Mouse (Mus musculus) gastrocnemius, postnatal 10 days (tissue): ENCODE results near the gene Smchd1. TPM values are rescaled to one million over a fixed set of nuclear protein-coding genes. Genes with fewer than 3 reads are reported as not detected.

Source experiments
- DNase-seq: peaks from one replicate; pipeline ENCODE4 v3.0.0; 2021; ENCODE audit warnings: mixed read lengths
- total RNA-seq, 2 experiments: library from RNA; stranded (reverse); gene quantifications; 2 replicates each; pipeline ENCODE4 v1.2.3; 2021

Smchd1 gene
- total RNA-seq, 2 experiments from 2014 or later: 16.5 to 21.5 TPM

GRCm38 (mm10) chr17:71309711-71310485 lies 165.2 kb downstream of the Smchd1 start:
- DNase-seq: no peak

DNA sequence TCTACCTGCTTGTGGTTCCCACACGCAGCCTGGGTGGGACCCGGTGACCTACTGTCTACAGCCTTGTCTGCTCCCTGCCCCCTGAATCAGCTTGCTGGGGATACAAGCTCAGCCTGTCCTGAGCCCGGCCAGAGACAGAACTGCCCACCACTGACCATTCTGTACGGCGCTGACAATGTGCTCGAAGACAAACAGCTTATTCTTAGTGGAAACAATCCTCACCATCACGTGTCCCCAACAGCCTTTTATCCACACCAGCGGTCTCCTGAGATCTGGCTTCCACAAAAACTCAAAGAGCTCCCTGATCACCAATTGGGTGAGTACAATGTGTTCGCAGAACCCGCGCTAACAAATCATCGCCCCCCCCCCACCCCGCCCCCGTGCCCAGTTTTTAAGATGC lies 166.0 kb downstream of the Smchd1 start:
- no peak for DNase-seq

- no peak for DNase-seq
These were observed 166.8 kb downstream of the Smchd1 start for GRCm38 (mm10) chr17:71308296-71308695.

- DNase-seq: no peak
These were observed 167.8 kb downstream of the Smchd1 start for GRCm38 (mm10) chr17:71307251-71307790.

DNA sequence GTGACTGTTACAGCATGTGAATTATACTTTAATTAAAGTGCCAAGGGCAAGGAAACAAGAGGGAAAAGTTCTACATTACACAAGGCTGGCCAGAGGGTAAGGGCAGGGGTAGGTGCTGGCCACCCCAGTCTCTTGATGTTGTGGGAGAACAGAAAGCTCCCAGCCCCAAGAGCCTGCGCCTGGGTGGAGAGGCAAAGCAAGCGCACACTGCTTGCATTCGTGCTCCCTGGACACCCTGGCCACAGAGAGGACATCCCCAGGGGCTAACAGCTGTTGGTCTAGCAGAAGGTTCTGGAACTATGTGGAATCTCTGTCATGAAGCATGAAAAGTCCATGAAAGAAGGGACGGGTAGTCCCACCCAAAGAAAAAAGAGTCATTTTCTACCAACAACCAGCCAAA lies 168.4 kb downstream of the Smchd1 start:
- DNase-seq: no peak

GRCm38 (mm10) chr17:71306091-71306490 lies 169.1 kb downstream of the Smchd1 start:
- no peak for DNase-seq

GRCm38 (mm10) chr17:71303444-71303843 lies 171.7 kb downstream of the Smchd1 start:
- no peak for DNase-seq

DNA sequence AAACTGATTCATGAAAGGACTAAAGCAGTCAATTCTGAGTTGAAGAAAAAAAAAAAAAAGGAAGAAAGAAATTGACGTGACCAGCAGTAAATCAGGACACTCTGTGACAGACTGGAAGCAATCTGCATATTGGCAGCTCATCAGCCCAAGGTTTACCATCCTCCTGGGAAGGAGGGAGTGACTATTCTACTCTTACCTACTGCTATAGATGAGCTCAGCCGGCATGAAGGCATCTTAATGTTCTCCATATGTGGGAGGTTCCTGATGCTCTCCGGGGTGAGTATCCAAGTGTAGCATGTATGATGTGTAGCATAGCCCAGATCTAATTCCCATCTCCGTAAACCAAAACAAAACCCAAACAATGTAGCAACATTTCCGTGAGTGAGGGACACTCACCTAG lies 173.7 kb downstream of the Smchd1 start:
- no peak for DNase-seq

DNA sequence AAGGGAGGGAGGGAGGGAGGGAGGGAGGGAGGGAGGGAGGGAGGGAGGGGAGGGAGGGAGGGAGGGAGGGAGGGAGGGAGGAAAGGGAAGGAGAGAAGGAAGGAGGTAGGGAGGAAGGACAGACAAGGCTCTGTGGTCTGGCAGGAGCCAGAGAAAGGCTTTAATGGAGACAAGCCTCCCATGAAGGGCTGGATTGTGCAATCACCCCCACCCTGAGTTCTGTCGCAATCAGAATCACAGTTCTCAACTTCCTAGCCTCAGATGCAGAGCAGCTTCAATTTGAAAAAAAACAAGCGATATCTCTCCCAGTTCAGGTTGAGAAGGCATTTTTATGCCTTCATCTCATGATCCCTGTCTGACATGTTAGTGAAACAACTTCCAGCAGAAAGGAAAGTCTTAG lies 174.8 kb downstream of the Smchd1 start:
- DNase-seq: no peak

GRCm38 (mm10) chr17:71299879-71300278 lies 175.3 kb downstream of the Smchd1 start:
- no peak for DNase-seq

- no peak for DNase-seq
These were observed 180.6 kb downstream of the Smchd1 start for GRCm38 (mm10) chr17:71294570-71294969.

Other genes with a start within 250 kb of the Smchd1 start
- 10 to 100 TPM; 31.9 to 39.2 TPM for gene Emilin2, start 163.4 kb downstream of the Smchd1 start, total RNA-seq
- 1 to 10 TPM in 1 of 2 experiments, under 1 TPM in 1; 0.63 to 1.3 TPM for gene Gm4707, start 15.4 kb downstream of the Smchd1 start, total RNA-seq
- 1 to 10 TPM; 5.2 to 5.7 TPM for gene Ndc80, start 51.5 kb upstream of the Smchd1 start, total RNA-seq
- gene Spdya, start 76.7 kb upstream of the Smchd1 start, total RNA-seq: under 1 TPM; 0.12 to 0.32 TPM
- gene Wdr43, start 140.6 kb upstream of the Smchd1 start, total RNA-seq: 10 to 100 TPM; 28.4 to 34.5 TPM
- under 1 TPM; 0.38 to 0.49 TPM for gene Togaram2, start 197.9 kb upstream of the Smchd1 start, total RNA-seq